Mouse (Mus musculus) testis, adult 2 months (tissue): ENCODE results near the gene Ado.

ENCODE experiments used
- CTCF ChIP-seq: fragments of 200-500 bp; IDR thresholded peaks from 2 replicates; pipeline ENCODE4 v1.5.1; 2012; ENCODE audit warnings: low read depth, mild to moderate bottlenecking, inconsistent platforms, low read length, moderate library complexity; ENCODE audit not compliant: control insufficient read depth, insufficient read depth, insufficient replicate concordance
- POLR2A ChIP-seq: fragments of 200-500 bp; IDR thresholded peaks from 2 replicates; pipeline ENCODE4 v1.6.1; 2012; ENCODE audit warnings: low read depth, mild to moderate bottlenecking, inconsistent platforms, low read length, moderate library complexity; ENCODE audit not compliant: control insufficient read depth

- TF ChIP-seq CTCF (no peak), POLR2A (no peak)
Observed at GRCm38 (mm10) chr10:67540591-67540990, 8.2 kb downstream of the Ado start.
